Mouse (Mus musculus): ENCODE measurements at regions not wholly inside any gene's neighbourhood (a gene's known extent, or its start where the extent isn't known, plus 50 kb on each side); places are given as distances from the start of the nearest gene placed in this dataset.

Small RNA genes lying in the stretch of these regions (microRNA-seq; reads per million reads assigned to microRNA genes)
- gene Gm24933 = 0 reads per million in 2 experiments

Data from adrenal gland, postnatal 14 days (tissue).